Mouse (Mus musculus) layer of hippocampus, adult 2 months (tissue): Measurements from ENCODE around the gene Il31ra. TPM values are rescaled to one million over a fixed set of nuclear protein-coding genes. Genes with fewer than 3 reads are reported as not detected.
A peak's percentile ranks its signal among the peaks of the same experiment; 100 is the strongest.
"Not testable (repeated sequence)": the region's sequence is repeated elsewhere in the genome, so short reads cannot be mapped to it uniquely, and the experiment has no call there.

Experiments
- DNase-seq, 2 experiments: peaks; one replicate each; pipeline ENCODE4 v3.0.0; 2022; ENCODE audit warnings: low spot score in 2 of 2
- H3K27ac ChIP-seq: fragments of 200-600 bp; 2 replicates; pipeline ENCODE4 v1.8.1; 2022
- H3K4me3 ChIP-seq: fragments of 200-600 bp; 2 replicates; pipeline ENCODE4 v1.8.1; 2022; ENCODE audit warnings: mild to moderate bottlenecking
- CTCF ChIP-seq: fragments of 200-600 bp; conservative IDR thresholded peaks from 2 replicates; pipeline ENCODE4 v1.8.1; 2022; ENCODE audit warnings: antibody characterized with exemption, mild to moderate bottlenecking, moderate library complexity
- total RNA-seq, 2 experiments: library from RNA; stranded (reverse); gene quantifications; 2 replicates each; pipeline ENCODE4 v1.2.3; 2021

Il31ra gene
- total RNA-seq, 2 experiments from 2014 or later: 0.15 to 0.22 TPM

GRCm38 (mm10) chr13:112589625-112590024, 4.5 kb downstream of the Il31ra start:
- no peak for TF ChIP-seq CTCF
- no peak overlapping the region for H3K4me3 ChIP-seq

GRCm38 (mm10) chr13:112584556-112585237, 9.5 kb downstream of the Il31ra start:
- no peak for DNase-seq
- no peak for TF ChIP-seq CTCF
- Histone ChIP-seq H3K27ac (no peak overlapping the region), H3K4me3 (no peak overlapping the region)

More at GRCm38 (mm10) chr13:112589625-112590024, 4.5 kb downstream of the Il31ra start:
- no peak for DNase-seq
- H3K27ac ChIP-seq: no peak overlapping the region

GRCm38 (mm10) chr13:112582291-112582690, 11.9 kb downstream of the Il31ra start:
- no peak for DNase-seq
- Histone ChIP-seq H3K27ac (no peak overlapping the region), H3K4me3 (no peak overlapping the region)
- TF ChIP-seq CTCF: no peak

GRCm38 (mm10) chr13:112581796-112582195, 12.4 kb downstream of the Il31ra start:
- TF ChIP-seq CTCF: no peak
- Histone ChIP-seq H3K27ac (no peak overlapping the region), H3K4me3 (no peak overlapping the region)
- no peak for DNase-seq

- H3K27ac ChIP-seq: no peak overlapping the region
- no peak for TF ChIP-seq CTCF
- no peak overlapping the region for H3K4me3 ChIP-seq
- no peak for DNase-seq
Measured at GRCm38 (mm10) chr13:112580590-112581320, 13.4 kb downstream of the Il31ra start.

- not testable (repeated sequence) for H3K27ac ChIP-seq, H3K4me3 ChIP-seq
- peak; percentile 100 for DNase-seq
Measured at GRCm38 (mm10) chr13:112578041-112578440, 16.1 kb downstream of the Il31ra start.

- no peak overlapping the region for H3K27ac ChIP-seq
- no peak for TF ChIP-seq CTCF
- no peak overlapping the region for H3K4me3 ChIP-seq
- DNase-seq: no peak
Measured at GRCm38 (mm10) chr13:112573800-112574199, 20.4 kb downstream of the Il31ra start.

GRCm38 (mm10) chr13:112570768-112571167, 23.4 kb downstream of the Il31ra start:
- no peak for TF ChIP-seq CTCF
- H3K4me3 ChIP-seq: no peak overlapping the region
- H3K27ac ChIP-seq: no peak overlapping the region
- DNase-seq: no peak

GRCm38 (mm10) chr13:112569606-112570005, 24.6 kb downstream of the Il31ra start:
- Histone ChIP-seq H3K4me3 (no peak overlapping the region), H3K27ac (no peak overlapping the region)
- no peak for TF ChIP-seq CTCF
- no peak for DNase-seq

GRCm38 (mm10) chr13:112560554-112561138, 33.5 kb downstream of the Il31ra start:
- Histone ChIP-seq H3K4me3 (no peak overlapping the region), H3K27ac (no peak overlapping the region)
- TF ChIP-seq CTCF: no peak
- DNase-seq: no peak

- H3K4me3 ChIP-seq: no peak overlapping the region
- no peak overlapping the region for H3K27ac ChIP-seq
- TF ChIP-seq CTCF: no peak
- DNase-seq: no peak
Measured at GRCm38 (mm10) chr13:112556501-112556900, 37.7 kb downstream of the Il31ra start.

GRCm38 (mm10) chr13:112553304-112553703, 40.9 kb downstream of the Il31ra start:
- H3K27ac ChIP-seq: no peak overlapping the region
- no peak for DNase-seq
- no peak overlapping the region for H3K4me3 ChIP-seq
- no peak for TF ChIP-seq CTCF
